Mouse (Mus musculus) bone marrow macrophage, adult 2 months (primary cell): ENCODE data around the gene Dapk3.

Source experiments
- CTCF ChIP-seq: IDR thresholded peaks from 2 replicates; pipeline ENCODE4 v1.5.1; 2012; ENCODE audit warnings: low read depth, mild to moderate bottlenecking, low read length, moderate library complexity
- POLR2A ChIP-seq: IDR thresholded peaks from 2 replicates; pipeline ENCODE4 v1.6.1; 2012; ENCODE audit warnings: mild to moderate bottlenecking, low read depth, low read length, borderline replicate concordance

DNA sequence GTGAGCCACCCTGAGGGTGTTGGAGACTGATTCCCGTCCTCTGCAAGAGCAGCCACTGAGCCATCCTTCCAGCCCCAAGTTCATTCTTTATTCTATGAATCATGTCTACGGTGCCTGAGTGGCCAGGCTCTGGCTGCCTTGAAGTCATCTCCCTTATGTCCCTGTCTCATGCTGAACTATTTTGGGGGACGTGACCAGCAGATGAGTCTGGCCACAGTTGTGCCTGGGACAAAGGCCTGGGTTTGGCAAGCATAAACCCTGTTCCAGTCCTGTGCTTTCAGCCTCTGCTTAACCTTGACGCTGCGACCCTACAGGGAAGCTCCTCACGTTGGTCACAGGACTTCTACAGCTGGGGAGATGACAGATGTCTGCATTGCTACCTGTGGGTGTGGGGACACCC lies 14.5 kb downstream of the Dapk3 start:
- TF ChIP-seq CTCF (no peak), POLR2A (no peak)
